ENCODE assay signal across 8 mouse cellular contexts in genomic region chr11:69398059-69398458, GRCm38 (mm10). TPM values are rescaled to one million over a fixed set of nuclear protein-coding genes. Genes with fewer than 3 reads are reported as not detected.
A peak's percentile ranks its signal among the peaks of the same experiment; 100 is the strongest.
DNase-seq lines count a peak whose midpoint lies in the region; ATAC-seq and TF ChIP-seq lines count a peak whose summit lies in the region.

TSS of gene Tmem88 (minus strand) at chr11:69398234.

- ATAC-seq in lung, embryonic 16.5 days (ENCODE audit: low read depth), result peak; percentile 2; the same call in 1 of the 2 replicates
- no peak for ATAC-seq in stomach, postnatal 0 days (ENCODE audit: low FRiP score, low TSS enrichment)
- ATAC-seq in CD4-positive, CD25-positive, alpha-beta regulatory T cell, adult 4 months, result no peak

- H3K4me1 ChIP-seq in spleen, adult 2 months (ENCODE audit: control insufficient read depth, insufficient read depth, insufficient read length), result peaks cover 7% of the 10 kb centered on the region; the same call in 1 of the 2 replicates
- peaks cover 3% of the 10 kb centered on the region; the same call in 1 of the 2 replicates for H3K4me1 ChIP-seq in kidney, adult 2 months (ENCODE audit: control insufficient read depth, insufficient read depth, low read length)
- peaks cover 39% of the 10 kb centered on the region for H3K4me1 ChIP-seq in lung, embryonic 16.5 days (replicated peaks; ENCODE audit: control insufficient read depth, insufficient read depth, low read length)
- H3K4me1 ChIP-seq in stomach, postnatal 0 days (replicated peaks; ENCODE audit: control insufficient read depth, insufficient read depth), result peaks cover 8% of the 10 kb centered on the region; the same call in 1 of the 2 replicates

- no peak for TF ChIP-seq EP300 in stomach, postnatal 0 days (optimal IDR thresholded peaks at IDR 0.05)

- H3K4me3 ChIP-seq in spleen, adult 2 months (ENCODE audit: extremely low read depth, insufficient read depth, insufficient read length), result peak within 1 kb of the TSS; percentile 19; the same call in 1 of the 2 replicates
- peak within 1 kb of the TSS; percentile 60 for H3K4me3 ChIP-seq in kidney, adult 2 months (ENCODE audit: insufficient read depth, low read depth, low read length)
- peak within 1 kb of the TSS; percentile 77 for H3K4me3 ChIP-seq in lung, embryonic 16.5 days (ENCODE audit: low read length)
- peak within 1 kb of the TSS; percentile 18; the same call in 1 of the 2 replicates for H3K4me3 ChIP-seq in stomach, postnatal 0 days (ENCODE audit: low read depth, low read length)

- H3K27ac ChIP-seq in spleen, adult 2 months (ENCODE audit: insufficient read depth, low read length), result no peak within 1 kb of the TSS; the same call in 1 of the 2 replicates
- H3K27ac ChIP-seq in kidney, adult 2 months (ENCODE audit: insufficient read depth, low read depth, low read length), result peak within 1 kb of the TSS; percentile 63
- peak within 1 kb of the TSS; percentile 99 for H3K27ac ChIP-seq in lung, embryonic 16.5 days (ENCODE audit: low read length)
- H3K27ac ChIP-seq in stomach, postnatal 0 days (replicated peaks), result peak within 1 kb of the TSS; percentile 71

- peaks cover 5% of the 10 kb centered on the region for H3K36me3 ChIP-seq in spleen, adult 2 months (ENCODE audit: control insufficient read depth, insufficient read depth, low read length)
- no peaks in the 10 kb centered on the region for H3K36me3 ChIP-seq in kidney, adult 2 months (ENCODE audit: control insufficient read depth, insufficient read depth, low read length)
- H3K36me3 ChIP-seq in lung, embryonic 16.5 days (ENCODE audit: control insufficient read depth, insufficient read depth, low read length), result peaks cover 26% of the 10 kb centered on the region
- peaks cover 15% of the 10 kb centered on the region for H3K36me3 ChIP-seq in stomach, postnatal 0 days (ENCODE audit: control insufficient read depth, insufficient read depth, low read length)

- peak within 1 kb of the TSS; percentile 96 for H3K9ac ChIP-seq in lung, embryonic 16.5 days (ENCODE audit: low read length)
- peak within 1 kb of the TSS; percentile 52 for H3K9ac ChIP-seq in stomach, postnatal 0 days (ENCODE audit: low read length)

- no peaks in the 10 kb centered on the region for H3K27me3 ChIP-seq in spleen, adult 2 months (ENCODE audit: control insufficient read depth, insufficient read depth, low read length)
- no peaks in the 10 kb centered on the region for H3K27me3 ChIP-seq in kidney, adult 2 months (replicated peaks; ENCODE audit: control insufficient read depth, insufficient read depth, low read length)
- H3K27me3 ChIP-seq in lung, embryonic 16.5 days (ENCODE audit: control insufficient read depth, insufficient read depth, low read depth, low read length), result no peaks in the 10 kb centered on the region
- H3K27me3 ChIP-seq in stomach, postnatal 0 days (ENCODE audit: control insufficient read depth, insufficient read depth, low read length), result no peaks in the 10 kb centered on the region

- peak within 1 kb of the TSS; percentile 62 for H3K4me2 ChIP-seq in lung, embryonic 16.5 days (ENCODE audit: low read depth, low read length)
- peak within 1 kb of the TSS; percentile 17; the same call in 1 of the 2 replicates for H3K4me2 ChIP-seq in stomach, postnatal 0 days (replicated peaks; ENCODE audit: low read depth)

- H3K9me3 ChIP-seq in lung, embryonic 16.5 days (ENCODE audit: control insufficient read depth, low read length), result no peaks in the 10 kb centered on the region
- H3K9me3 ChIP-seq in stomach, postnatal 0 days (ENCODE audit: control insufficient read depth, low read length), result no peaks in the 10 kb centered on the region

- 74% methylated on average over 16 of the region's 16 CpGs for WGBS in spleen, adult 2 months
- 28% methylated on average over 16 of the region's 16 CpGs for WGBS in kidney, adult 2 months
- WGBS in lung, embryonic 16.5 days, result 19% methylated on average over 16 of the region's 16 CpGs
- WGBS in stomach, postnatal 0 days, result 26% methylated on average over 11 of the region's 16 CpGs

- no peak for TF ChIP-seq POLR2A in spleen, adult 2 months (IDR thresholded peaks at IDR 0.05; ENCODE audit: low read depth, low read length)
- peak; percentile 27 for TF ChIP-seq POLR2A in kidney, adult 2 months (IDR thresholded peaks at IDR 0.05; ENCODE audit: low read depth, low read length)

- DNase-seq in spleen, adult 2 months (ENCODE audit: low read depth in 1 of 2, low spot score in 2 of 2), result no peak
- DNase-seq in spleen, adult 18-20 months, result no peak
- peak; percentile 59 for DNase-seq in embryo, embryonic 10 days (ENCODE audit: low spot score)
- DNase-seq in heart, adult 8-10 months (ENCODE audit: low spot score), result no peak
- peak; percentile 69 for DNase-seq in kidney, adult 2 months
- DNase-seq in stomach, postnatal 0 days (ENCODE audit: low spot score), result no peak

- no peak for TF ChIP-seq CTCF in spleen, adult 2 months (IDR thresholded peaks at IDR 0.05; ENCODE audit: extremely low read depth, insufficient read depth, insufficient read length, insufficient replicate concordance)
- no peak for TF ChIP-seq CTCF in kidney, adult 2 months (conservative IDR thresholded peaks at IDR 0.05; ENCODE audit: insufficient read depth, insufficient read length, low read depth, low read length)
- no peak for TF ChIP-seq CTCF in stomach, postnatal 0 days (IDR thresholded peaks at IDR 0.05; ENCODE audit: low read depth)

RNA-seq across cellular contexts. Expression of gene Tmem88, which starts in this region (rescaled TPM):
- 14.3 and 20.5 TPM in 2 replicates for polyA plus RNA-seq in spleen, adult 2 months (2012; rRNA removed)
- 10 to 100 TPM; 13.2 to 24.7 (median 19.5) TPM for total RNA-seq in heart, adult 8-10 months (2022)
- polyA plus RNA-seq in kidney, adult 2 months (2012; rRNA removed), result 25.4 and 25.8 TPM in 2 replicates
- polyA plus RNA-seq in lung, embryonic 16.5 days (2015; fragmentation: Nextera tagmentation; extraction: Ambion mirVana), result 54.7 and 57.4 TPM in 2 replicates
- 14.9 and 17.8 TPM in 2 replicates for polyA plus RNA-seq in stomach, postnatal 0 days (2015; fragmentation: Nextera tagmentation; extraction: Ambion mirVana)
- 1 to 10 TPM; 1.1 to 1.2 TPM for polyA plus RNA-seq in CD4-positive, CD25-positive, alpha-beta regulatory T cell, adult 4 months (2017; shearing (Covaris generic))

Comparison
In these comparisons a context has a peak if more than half of its experiments do, and no peak if none do; other contexts are left out.
1. DNase-seq: peak in embryo, embryonic 10 days (single experiment) and kidney, adult 2 months (single experiment); none in spleen, adult 2 months (0 of 2), spleen, adult 18-20 months (0 of 2), heart, adult 8-10 months (single experiment) and stomach, postnatal 0 days (single experiment).
2. H3K4me3 ChIP-seq: peak in every context shown above with its lines; median percentile 77 in lung, embryonic 16.5 days; 60 in kidney, adult 2 months; 19 in spleen, adult 2 months; 18 in stomach, postnatal 0 days.